Comparison of ENCODE assay signal across 8 mouse cellular contexts in the genomic region with DNA sequence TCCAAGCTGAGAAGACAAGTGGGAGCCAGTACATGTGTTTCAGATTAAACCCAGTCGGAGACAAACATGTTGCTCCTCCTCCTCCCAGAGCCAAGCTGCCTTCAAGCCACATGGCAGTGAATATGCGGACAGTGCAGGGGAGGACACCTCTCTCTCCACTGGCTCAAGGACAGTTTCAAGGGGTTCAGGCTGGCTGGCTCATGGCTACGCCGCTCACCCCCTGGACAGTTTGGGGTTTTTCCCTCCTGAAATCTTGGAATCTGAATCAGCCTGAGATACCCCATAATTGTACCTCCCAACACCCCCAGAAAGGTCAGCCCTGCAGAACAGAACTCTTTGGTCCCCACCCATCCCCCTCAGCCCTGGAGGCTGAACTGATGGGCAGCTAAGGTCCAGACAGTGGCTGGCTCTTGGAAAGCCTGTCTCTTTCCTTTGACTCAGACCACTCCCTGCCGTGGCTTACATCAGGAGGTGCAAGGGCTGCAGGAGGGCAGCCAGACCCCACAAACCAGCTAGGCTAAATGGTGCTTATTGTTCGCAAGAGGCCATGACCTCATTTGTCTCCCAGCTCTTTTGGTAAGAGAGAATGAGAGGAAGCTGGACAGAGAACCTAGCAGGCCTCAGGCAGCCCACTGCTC. TPM values are rescaled to one million over a fixed set of nuclear protein-coding genes. Genes with fewer than 3 reads are reported as not detected.
A peak's percentile ranks its signal among the peaks of the same experiment; 100 is the strongest.
DNase-seq lines count a peak whose midpoint lies in the region; ATAC-seq lines count a peak whose summit lies in the region.

No protein-coding gene starts in this region.

- H3K36me3 ChIP-seq in kidney, embryonic 16.5 days (ENCODE audit: insufficient read depth, low read length) = no peaks in the 10 kb centered on the region
- H3K36me3 ChIP-seq in embryonic facial prominence, embryonic 11.5 days (replicated peaks; ENCODE audit: control insufficient read depth, insufficient read depth, low read depth, low read length) = no peaks in the 10 kb centered on the region
- H3K36me3 ChIP-seq in hindbrain, embryonic 13.5 days = no peaks in the 10 kb centered on the region
- no peaks in the 10 kb centered on the region for H3K36me3 ChIP-seq in neural tube, embryonic 12.5 days

- WGBS in kidney, embryonic 16.5 days = 38% methylated on average over 6 of the region's 6 CpGs
- 9% methylated on average over 6 of the region's 6 CpGs for WGBS in embryonic facial prominence, embryonic 11.5 days
- WGBS in hindbrain, embryonic 13.5 days = 31% methylated on average over 6 of the region's 6 CpGs
- WGBS in neural tube, embryonic 12.5 days = 50% methylated on average over 6 of the region's 6 CpGs

- H3K9ac ChIP-seq in kidney, embryonic 16.5 days (replicated peaks; ENCODE audit: low read length) = peak overlapping the region; percentile 70
- peak overlapping the region; percentile 72 for H3K9ac ChIP-seq in embryonic facial prominence, embryonic 11.5 days (replicated peaks; ENCODE audit: low read length)
- peak overlapping the region; percentile 29; the same call in 1 of the 2 replicates for H3K9ac ChIP-seq in hindbrain, embryonic 13.5 days
- H3K9ac ChIP-seq in neural tube, embryonic 12.5 days = peak overlapping the region; percentile 42; the same call in 1 of the 2 replicates

- ATAC-seq in kidney, embryonic 16.5 days (ENCODE audit: low FRiP score, low TSS enrichment) = peak; percentile 44; the same call in 1 of the 2 replicates
- peak; percentile 41 for ATAC-seq in embryonic facial prominence, embryonic 11.5 days (replicated peaks; ENCODE audit: insufficient number of reproducible peaks, low FRiP score, low TSS enrichment, low read depth)
- no peak for ATAC-seq in hindbrain, embryonic 13.5 days (ENCODE audit: low FRiP score)
- ATAC-seq in neural tube, embryonic 12.5 days (ENCODE audit: low FRiP score, low read depth) = no peak
- ATAC-seq in frontal cortex, adult (ENCODE audit: low TSS enrichment) = no peak

- H3K4me2 ChIP-seq in kidney, embryonic 16.5 days (replicated peaks; ENCODE audit: low read depth, low read length) = peak overlapping the region; percentile 62
- peak overlapping the region; percentile 68 for H3K4me2 ChIP-seq in embryonic facial prominence, embryonic 11.5 days (ENCODE audit: low read depth, low read length)
- peak overlapping the region; percentile 27; the same call in 1 of the 2 replicates for H3K4me2 ChIP-seq in hindbrain, embryonic 13.5 days
- H3K4me2 ChIP-seq in neural tube, embryonic 12.5 days (replicated peaks) = peak overlapping the region; percentile 48

- H3K4me1 ChIP-seq in kidney, embryonic 16.5 days (ENCODE audit: insufficient read depth, low read length) = peaks cover 20% of the 10 kb centered on the region
- no peaks in the 10 kb centered on the region for H3K4me1 ChIP-seq in embryonic facial prominence, embryonic 11.5 days (ENCODE audit: control insufficient read depth, insufficient read depth, low read length)
- peaks cover 10% of the 10 kb centered on the region; the same call in 1 of the 2 replicates for H3K4me1 ChIP-seq in hindbrain, embryonic 13.5 days (replicated peaks)
- H3K4me1 ChIP-seq in neural tube, embryonic 12.5 days = peaks cover 11% of the 10 kb centered on the region

- peak overlapping the region; percentile 51 for H3K4me3 ChIP-seq in kidney, embryonic 16.5 days (ENCODE audit: low read length)
- H3K4me3 ChIP-seq in embryonic facial prominence, embryonic 11.5 days (ENCODE audit: low read depth, low read length) = peak overlapping the region; percentile 54
- peak overlapping the region; percentile 20; the same call in 1 of the 2 replicates for H3K4me3 ChIP-seq in hindbrain, embryonic 13.5 days
- H3K4me3 ChIP-seq in neural tube, embryonic 12.5 days = peak overlapping the region; percentile 24

- no peak for DNase-seq in kidney, postnatal 10 days
- peak; percentile 81 for DNase-seq in embryonic facial prominence, embryonic 11.5 days (ENCODE audit: low spot score)
- no peak for DNase-seq in layer of hippocampus, adult 9-11 months
- no peak for DNase-seq in T-cell, adult 2 months (ENCODE audit: low spot score)

- no peak overlapping the region for H3K27ac ChIP-seq in kidney, embryonic 16.5 days (ENCODE audit: low read length)
- H3K27ac ChIP-seq in embryonic facial prominence, embryonic 11.5 days (replicated peaks; ENCODE audit: low read depth, low read length) = peak overlapping the region; percentile 68
- H3K27ac ChIP-seq in hindbrain, embryonic 13.5 days = no peak overlapping the region
- no peak overlapping the region for H3K27ac ChIP-seq in neural tube, embryonic 12.5 days

- no peaks in the 10 kb centered on the region for H3K9me3 ChIP-seq in kidney, embryonic 16.5 days (ENCODE audit: low read length)
- no peaks in the 10 kb centered on the region for H3K9me3 ChIP-seq in embryonic facial prominence, embryonic 11.5 days (replicated peaks; ENCODE audit: control insufficient read depth, low read length)
- no peaks in the 10 kb centered on the region for H3K9me3 ChIP-seq in hindbrain, embryonic 13.5 days
- H3K9me3 ChIP-seq in neural tube, embryonic 12.5 days = no peaks in the 10 kb centered on the region

- no peaks in the 10 kb centered on the region for H3K27me3 ChIP-seq in kidney, embryonic 16.5 days (ENCODE audit: insufficient read depth, low read length)
- no peaks in the 10 kb centered on the region for H3K27me3 ChIP-seq in embryonic facial prominence, embryonic 11.5 days (ENCODE audit: control insufficient read depth, insufficient read depth, low read length)
- no peaks in the 10 kb centered on the region for H3K27me3 ChIP-seq in hindbrain, embryonic 13.5 days
- no peaks in the 10 kb centered on the region for H3K27me3 ChIP-seq in neural tube, embryonic 12.5 days (replicated peaks)

RNA-seq across cellular contexts. Expression of gene Serpinf1, which starts 1.0 kb away (rescaled TPM):
- 121 and 127 TPM in 2 replicates for polyA plus RNA-seq in kidney, embryonic 16.5 days (2015; fragmentation: Nextera tagmentation; extraction: Ambion mirVana)
- polyA plus RNA-seq in embryonic facial prominence, embryonic 11.5 days (2014; fragmentation: Nextera tagmentation; extraction: Ambion mirVana) = 193 and 206 TPM in 2 replicates
- polyA plus RNA-seq in hindbrain, embryonic 13.5 days (2015; fragmentation: Nextera tagmentation; extraction: Ambion mirVana) = 55.4 and 63.1 TPM in 2 replicates
- 72.8 and 73.2 TPM in 2 replicates for polyA plus RNA-seq in neural tube, embryonic 12.5 days (2016; fragmentation: Nextera tagmentation; extraction: Ambion mirVana)

RNA-seq across cellular contexts. Expression of gene Serpinf2, which starts 17.9 kb away (rescaled TPM):
- polyA plus RNA-seq in kidney, embryonic 16.5 days (2015; fragmentation: Nextera tagmentation; extraction: Ambion mirVana) = 57.8 and 60.2 TPM in 2 replicates
- polyA plus RNA-seq in embryonic facial prominence, embryonic 11.5 days (2014; fragmentation: Nextera tagmentation; extraction: Ambion mirVana) = 0.34 TPM in 1 of 2 replicates, not detected in the other
- 0.12 TPM in 1 of 2 replicates, not detected in the other for polyA plus RNA-seq in hindbrain, embryonic 13.5 days (2015; fragmentation: Nextera tagmentation; extraction: Ambion mirVana)
- polyA plus RNA-seq in neural tube, embryonic 12.5 days (2016; fragmentation: Nextera tagmentation; extraction: Ambion mirVana) = 0.18 and 0.40 TPM in 2 replicates

RNA-seq across cellular contexts. Expression of gene Wdr81, which starts 33.0 kb away (rescaled TPM):
- polyA plus RNA-seq in kidney, embryonic 16.5 days (2015; fragmentation: Nextera tagmentation; extraction: Ambion mirVana) = 7.2 and 7.3 TPM in 2 replicates
- polyA plus RNA-seq in embryonic facial prominence, embryonic 11.5 days (2014; fragmentation: Nextera tagmentation; extraction: Ambion mirVana) = 2.3 and 4.1 TPM in 2 replicates
- polyA plus RNA-seq in hindbrain, embryonic 13.5 days (2015; fragmentation: Nextera tagmentation; extraction: Ambion mirVana) = 6.2 and 7.1 TPM in 2 replicates
- polyA plus RNA-seq in neural tube, embryonic 12.5 days (2016; fragmentation: Nextera tagmentation; extraction: Ambion mirVana) = 8.2 and 9.0 TPM in 2 replicates

RNA-seq across cellular contexts. Expression of gene Tlcd2, which starts 40.0 kb away (rescaled TPM):
- 26.8 and 27.1 TPM in 2 replicates for polyA plus RNA-seq in kidney, embryonic 16.5 days (2015; fragmentation: Nextera tagmentation; extraction: Ambion mirVana)
- 12.5 and 15.4 TPM in 2 replicates for polyA plus RNA-seq in embryonic facial prominence, embryonic 11.5 days (2014; fragmentation: Nextera tagmentation; extraction: Ambion mirVana)
- 2.7 and 3.4 TPM in 2 replicates for polyA plus RNA-seq in hindbrain, embryonic 13.5 days (2015; fragmentation: Nextera tagmentation; extraction: Ambion mirVana)
- polyA plus RNA-seq in neural tube, embryonic 12.5 days (2016; fragmentation: Nextera tagmentation; extraction: Ambion mirVana) = 8.3 and 8.6 TPM in 2 replicates

Comparison
In these comparisons a context has a peak if more than half of its experiments do, and no peak if none do; other contexts are left out.
1. ATAC-seq: peak in kidney, embryonic 16.5 days (single experiment) and embryonic facial prominence, embryonic 11.5 days (single experiment); none in hindbrain, embryonic 13.5 days (single experiment), neural tube, embryonic 12.5 days (single experiment) and frontal cortex, adult (single experiment).
2. RNA of gene Serpinf2, which starts 17.9 kb away (polyA plus RNA-seq): 57.8 to 60.2 TPM in kidney, embryonic 16.5 days; 0.34 TPM in embryonic facial prominence, embryonic 11.5 days, 0.18 to 0.40 TPM in neural tube, embryonic 12.5 days and 0.12 TPM in hindbrain, embryonic 13.5 days; every median in the first group is over 10 times any median in the second.
3. Peak in every context shown above with its lines, with median percentiles within 50 percentile points of each other: H3K4me2 ChIP-seq, H3K4me3 ChIP-seq and H3K9ac ChIP-seq.